23 mouse cellular contexts compared by ENCODE assay signal in the genomic region with DNA sequence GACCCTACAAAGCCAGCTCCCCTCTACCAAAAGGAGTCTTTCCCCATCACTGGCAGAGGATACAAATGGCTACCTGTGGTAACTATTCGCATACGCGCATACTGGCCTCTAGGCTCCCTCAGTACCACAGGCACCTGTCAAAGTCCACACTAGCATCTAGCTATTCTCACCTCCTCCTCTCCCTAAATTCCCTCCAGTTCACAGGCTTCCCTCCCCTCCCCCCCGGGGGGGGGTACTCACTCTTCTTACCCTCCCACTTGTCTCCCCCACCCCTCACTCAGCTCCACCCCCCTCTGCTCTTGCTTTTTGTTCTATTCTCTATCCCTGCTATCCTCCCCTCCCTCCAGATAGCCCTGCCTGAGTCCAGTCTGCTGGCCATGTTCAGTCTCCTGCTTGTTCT. TPM values are rescaled to one million over a fixed set of nuclear protein-coding genes. Genes with fewer than 3 reads are reported as not detected.
DNase-seq lines count a peak whose midpoint lies in the region; ATAC-seq and TF ChIP-seq lines count a peak whose summit lies in the region.
"Had no signal": no experiment of that assay in that cellular context is flagged by ENCODE, and none has a peak within 500 bp of the region (broad histone marks: within the 10 kb centered on the region; RNA-seq: fewer than 3 reads in every experiment).

No protein-coding gene starts in this region.

- no peaks in the 10 kb centered on the region for H3K4me1 ChIP-seq in forebrain, embryonic 11.5 days (replicated peaks; ENCODE audit: control insufficient read depth, insufficient read depth, low read length)
- H3K4me1 ChIP-seq in forebrain, postnatal 0 days (ENCODE audit: insufficient read depth): no peaks in the 10 kb centered on the region
- H3K4me1 ChIP-seq in liver, embryonic 15.5 days (replicated peaks): peaks cover 43% of the 10 kb centered on the region
- H3K4me1 ChIP-seq in liver, embryonic 11.5 days (replicated peaks; ENCODE audit: control insufficient read depth, insufficient read depth, low read length): peaks cover 16% of the 10 kb centered on the region
- H3K4me1 ChIP-seq in midbrain, embryonic 11.5 days (ENCODE audit: control insufficient read depth, insufficient read depth, low read length): no peaks in the 10 kb centered on the region; the same call in 1 of the 2 replicates
- H3K4me1 ChIP-seq in midbrain, embryonic 15.5 days: no peaks in the 10 kb centered on the region
- H3K4me1 ChIP-seq: hindbrain, embryonic 12.5 days; hindbrain, embryonic 15.5 days had no signal

- TF ChIP-seq CTCF in forebrain, postnatal 0 days (IDR thresholded peaks at IDR 0.05; ENCODE audit: low read depth): no peak

- H3K9ac ChIP-seq in forebrain, embryonic 11.5 days (ENCODE audit: low read length): peak overlapping the region; percentile 12; the same call in 1 of the 2 replicates
- H3K9ac ChIP-seq in forebrain, postnatal 0 days: no peak overlapping the region
- H3K9ac ChIP-seq in liver, embryonic 15.5 days: no peak overlapping the region
- H3K9ac ChIP-seq in liver, embryonic 11.5 days (ENCODE audit: low read depth, low read length): no peak overlapping the region
- no peak overlapping the region for H3K9ac ChIP-seq in midbrain, embryonic 11.5 days (ENCODE audit: low read length)
- no peak overlapping the region for H3K9ac ChIP-seq in midbrain, embryonic 15.5 days
- H3K9ac ChIP-seq: forebrain, embryonic 12.5 days; hindbrain, embryonic 12.5 days; hindbrain, embryonic 15.5 days had no signal

- H3K27ac ChIP-seq in forebrain, embryonic 11.5 days (ENCODE audit: low read depth, low read length): no peak overlapping the region
- H3K27ac ChIP-seq in forebrain, postnatal 0 days (ENCODE audit: low read depth, low read length): no peak overlapping the region
- 0 out of 2 replicates have a peak overlapping the region, but pooled peaks have one; percentile 38 for H3K27ac ChIP-seq in liver, embryonic 15.5 days (replicated peaks)
- no peak overlapping the region for H3K27ac ChIP-seq in liver, embryonic 11.5 days (ENCODE audit: low read depth, low read length)
- H3K27ac ChIP-seq in midbrain, embryonic 11.5 days (ENCODE audit: low read depth, low read length): no peak overlapping the region
- H3K27ac ChIP-seq in midbrain, embryonic 15.5 days: no peak overlapping the region
- H3K27ac ChIP-seq: forebrain, embryonic 12.5 days; gastrocnemius, adult 2 months; hindbrain, embryonic 12.5 days; hindbrain, embryonic 15.5 days had no signal

- no peaks in the 10 kb centered on the region for H3K9me3 ChIP-seq in forebrain, embryonic 11.5 days (ENCODE audit: control insufficient read depth, low read length)
- no peaks in the 10 kb centered on the region for H3K9me3 ChIP-seq in forebrain, postnatal 0 days (ENCODE audit: low read length)
- H3K9me3 ChIP-seq in liver, embryonic 15.5 days (replicated peaks): no peaks in the 10 kb centered on the region
- H3K9me3 ChIP-seq in liver, embryonic 11.5 days (ENCODE audit: control insufficient read depth, low read length): no peaks in the 10 kb centered on the region
- no peaks in the 10 kb centered on the region for H3K9me3 ChIP-seq in midbrain, embryonic 11.5 days (ENCODE audit: control insufficient read depth, low read length)
- H3K9me3 ChIP-seq in midbrain, embryonic 15.5 days: no peaks in the 10 kb centered on the region
- H3K9me3 ChIP-seq: forebrain, embryonic 12.5 days; hindbrain, embryonic 12.5 days; hindbrain, embryonic 15.5 days had no signal

- no peak overlapping the region for H3K4me3 ChIP-seq in forebrain, embryonic 11.5 days (ENCODE audit: low read depth, low read length)
- no peak overlapping the region for H3K4me3 ChIP-seq in forebrain, postnatal 0 days (ENCODE audit: low read depth, low read length)
- no peak overlapping the region for H3K4me3 ChIP-seq in liver, embryonic 15.5 days (replicated peaks)
- no peak overlapping the region for H3K4me3 ChIP-seq in liver, embryonic 11.5 days (ENCODE audit: low read depth, low read length)
- H3K4me3 ChIP-seq in midbrain, embryonic 11.5 days (ENCODE audit: low read depth, low read length): no peak overlapping the region
- H3K4me3 ChIP-seq in midbrain, embryonic 15.5 days: no peak overlapping the region
- H3K4me3 ChIP-seq: forebrain, embryonic 12.5 days; gastrocnemius, adult 2 months; hindbrain, embryonic 12.5 days; hindbrain, embryonic 15.5 days had no signal

- no peak for DNase-seq in forebrain, embryonic 11.5 days (ENCODE audit: low spot score)
- DNase-seq in forebrain, postnatal 0 days: no peak
- DNase-seq in liver, embryonic 11.5 days (ENCODE audit: low spot score): no peak
- peak; percentile 53 for DNase-seq in midbrain, embryonic 11.5 days (ENCODE audit: low spot score, missing footprints)
- no peak for DNase-seq in cerebellum, adult 18-20 months
- DNase-seq: adrenal gland, adult 8-10 months; adrenal gland, postnatal 25 days; B cell, adult 2 months; cerebellum, adult 11-12 months; cerebellum, adult 9-10 months; cerebellum, postnatal 14 days; gastrocnemius, adult 2 months; gastrocnemius, postnatal 14 days; heart, adult 11 months had no signal

- ATAC-seq in forebrain, embryonic 11.5 days (replicated peaks; ENCODE audit: low FRiP score): no peak
- ATAC-seq in forebrain, postnatal 0 days: no peak
- no peak for ATAC-seq in liver, embryonic 15.5 days (ENCODE audit: insufficient read depth)
- no peak for ATAC-seq in liver, embryonic 11.5 days (replicated peaks; ENCODE audit: low FRiP score)
- no peak for ATAC-seq in midbrain, embryonic 11.5 days (ENCODE audit: low FRiP score)
- no peak for ATAC-seq in midbrain, embryonic 15.5 days (replicated peaks)
- ATAC-seq: activated CD4-positive, CD25-positive, alpha-beta regulatory T cell, adult 4 months; forebrain, embryonic 16.5 days had no signal

- no peak overlapping the region for H3K4me2 ChIP-seq in forebrain, embryonic 11.5 days (ENCODE audit: low read depth, low read length, severe bottlenecking)
- no peak overlapping the region for H3K4me2 ChIP-seq in forebrain, postnatal 0 days (ENCODE audit: low read depth)
- no peak overlapping the region for H3K4me2 ChIP-seq in liver, embryonic 15.5 days
- H3K4me2 ChIP-seq in liver, embryonic 11.5 days: no peak overlapping the region
- H3K4me2 ChIP-seq in midbrain, embryonic 11.5 days: no peak overlapping the region
- H3K4me2 ChIP-seq in midbrain, embryonic 15.5 days: no peak overlapping the region
- H3K4me2 ChIP-seq: forebrain, embryonic 12.5 days; heart, embryonic 11.5 days; hindbrain, embryonic 12.5 days; hindbrain, embryonic 15.5 days had no signal

- 79% methylated on average over 4 of the region's 4 CpGs for WGBS in forebrain, embryonic 11.5 days
- 81% methylated on average over 4 of the region's 4 CpGs for WGBS in forebrain, postnatal 0 days
- WGBS in liver, embryonic 15.5 days (ENCODE audit: insufficient replicate concordance): 70% methylated on average over 4 of the region's 4 CpGs
- 82% methylated on average over 4 of the region's 4 CpGs for WGBS in liver, embryonic 11.5 days
- WGBS in midbrain, embryonic 11.5 days: 68% methylated on average over 4 of the region's 4 CpGs
- WGBS in midbrain, embryonic 15.5 days: 79% methylated on average over 4 of the region's 4 CpGs

- no peaks in the 10 kb centered on the region for H3K27me3 ChIP-seq in forebrain, embryonic 11.5 days (ENCODE audit: control insufficient read depth, insufficient read depth, low read length)
- no peaks in the 10 kb centered on the region for H3K27me3 ChIP-seq in forebrain, postnatal 0 days (ENCODE audit: insufficient read depth, low read length)
- no peaks in the 10 kb centered on the region for H3K27me3 ChIP-seq in liver, embryonic 15.5 days
- no peaks in the 10 kb centered on the region for H3K27me3 ChIP-seq in liver, embryonic 11.5 days (replicated peaks; ENCODE audit: control insufficient read depth, insufficient read depth, low read length)
- no peaks in the 10 kb centered on the region for H3K27me3 ChIP-seq in midbrain, embryonic 11.5 days (ENCODE audit: control insufficient read depth, insufficient read depth, low read length)
- no peaks in the 10 kb centered on the region for H3K27me3 ChIP-seq in midbrain, embryonic 15.5 days (replicated peaks)
- H3K27me3 ChIP-seq: CH12.LX; forebrain, embryonic 12.5 days; hindbrain, embryonic 12.5 days; hindbrain, embryonic 15.5 days had no signal

- H3K36me3 ChIP-seq in forebrain, embryonic 11.5 days (ENCODE audit: control insufficient read depth, insufficient read depth, low read length): no peaks in the 10 kb centered on the region
- H3K36me3 ChIP-seq in forebrain, postnatal 0 days (ENCODE audit: insufficient read depth): no peaks in the 10 kb centered on the region
- H3K36me3 ChIP-seq in liver, embryonic 15.5 days (replicated peaks): no peaks in the 10 kb centered on the region; the same call in 1 of the 2 replicates
- no peaks in the 10 kb centered on the region; the same call in 1 of the 2 replicates for H3K36me3 ChIP-seq in liver, embryonic 11.5 days (ENCODE audit: control insufficient read depth, insufficient read depth, low read length)
- no peaks in the 10 kb centered on the region for H3K36me3 ChIP-seq in midbrain, embryonic 11.5 days (ENCODE audit: control insufficient read depth, insufficient read depth, low read length)
- H3K36me3 ChIP-seq in midbrain, embryonic 15.5 days (replicated peaks): no peaks in the 10 kb centered on the region
- H3K36me3 ChIP-seq: forebrain, embryonic 12.5 days; hindbrain, embryonic 12.5 days; hindbrain, embryonic 15.5 days had no signal

RNA-seq across cellular contexts. Expression of a gene that starts 20.0 kb away (rescaled TPM):
- polyA plus RNA-seq in forebrain, embryonic 11.5 days (2014; fragmentation: Nextera tagmentation; extraction: Ambion mirVana): 56.7 and 58.3 TPM in 2 replicates
- total RNA-seq in forebrain, postnatal 0 days (2014; rRNA removed): 52.9 and 76.9 TPM in 2 replicates
- 51.6 and 59.4 TPM in 2 replicates for polyA plus RNA-seq in forebrain, postnatal 0 days (2015; fragmentation: Nextera tagmentation; extraction: Ambion mirVana)
- 16.0 and 17.2 TPM in 2 replicates for polyA plus RNA-seq in liver, embryonic 15.5 days (2015; fragmentation: Nextera tagmentation; extraction: Ambion mirVana)
- polyA plus RNA-seq in liver, embryonic 11.5 days (2014; fragmentation: Nextera tagmentation; extraction: Ambion mirVana): 42.3 and 46.7 TPM in 2 replicates
- polyA plus RNA-seq in midbrain, embryonic 11.5 days (2014; fragmentation: Nextera tagmentation; extraction: Ambion mirVana): 44.2 and 45.9 TPM in 2 replicates
- polyA plus RNA-seq in midbrain, embryonic 15.5 days (2015; fragmentation: Nextera tagmentation; extraction: Ambion mirVana): 52.8 and 54.8 TPM in 2 replicates

RNA-seq across cellular contexts. Expression of a gene that starts 37.0 kb away (rescaled TPM):
- 4.5 and 5.0 TPM in 2 replicates for polyA plus RNA-seq in forebrain, embryonic 11.5 days (2014; fragmentation: Nextera tagmentation; extraction: Ambion mirVana)
- 2.2 and 3.4 TPM in 2 replicates for total RNA-seq in forebrain, postnatal 0 days (2014; rRNA removed)
- 2.8 and 3.2 TPM in 2 replicates for polyA plus RNA-seq in forebrain, postnatal 0 days (2015; fragmentation: Nextera tagmentation; extraction: Ambion mirVana)
- polyA plus RNA-seq in liver, embryonic 15.5 days (2015; fragmentation: Nextera tagmentation; extraction: Ambion mirVana): 9.9 and 10.5 TPM in 2 replicates
- 8.3 and 10.0 TPM in 2 replicates for polyA plus RNA-seq in liver, embryonic 11.5 days (2014; fragmentation: Nextera tagmentation; extraction: Ambion mirVana)
- polyA plus RNA-seq in midbrain, embryonic 11.5 days (2014; fragmentation: Nextera tagmentation; extraction: Ambion mirVana): 4.3 and 4.7 TPM in 2 replicates
- polyA plus RNA-seq in midbrain, embryonic 15.5 days (2015; fragmentation: Nextera tagmentation; extraction: Ambion mirVana): 4.7 and 4.9 TPM in 2 replicates

RNA-seq across cellular contexts. Expression of a gene that starts 46.1 kb away (rescaled TPM):
- 220 and 221 TPM in 2 replicates for polyA plus RNA-seq in forebrain, embryonic 11.5 days (2014; fragmentation: Nextera tagmentation; extraction: Ambion mirVana)
- 151 and 217 TPM in 2 replicates for total RNA-seq in forebrain, postnatal 0 days (2014; rRNA removed)
- polyA plus RNA-seq in forebrain, postnatal 0 days (2015; fragmentation: Nextera tagmentation; extraction: Ambion mirVana): 277 and 336 TPM in 2 replicates
- 128 and 168 TPM in 2 replicates for polyA plus RNA-seq in liver, embryonic 15.5 days (2015; fragmentation: Nextera tagmentation; extraction: Ambion mirVana)
- 309 and 329 TPM in 2 replicates for polyA plus RNA-seq in liver, embryonic 11.5 days (2014; fragmentation: Nextera tagmentation; extraction: Ambion mirVana)
- polyA plus RNA-seq in midbrain, embryonic 11.5 days (2014; fragmentation: Nextera tagmentation; extraction: Ambion mirVana): 238 and 253 TPM in 2 replicates
- 234 and 252 TPM in 2 replicates for polyA plus RNA-seq in midbrain, embryonic 15.5 days (2015; fragmentation: Nextera tagmentation; extraction: Ambion mirVana)

RNA-seq across cellular contexts. Expression of a gene that starts 50.8 kb away (rescaled TPM):
- 70.7 and 71.6 TPM in 2 replicates for polyA plus RNA-seq in forebrain, embryonic 11.5 days (2014; fragmentation: Nextera tagmentation; extraction: Ambion mirVana)
- total RNA-seq in forebrain, postnatal 0 days (2014; rRNA removed): 29.0 and 40.7 TPM in 2 replicates
- 32.5 and 39.1 TPM in 2 replicates for polyA plus RNA-seq in forebrain, postnatal 0 days (2015; fragmentation: Nextera tagmentation; extraction: Ambion mirVana)
- polyA plus RNA-seq in liver, embryonic 15.5 days (2015; fragmentation: Nextera tagmentation; extraction: Ambion mirVana): 22.6 and 24.7 TPM in 2 replicates
- polyA plus RNA-seq in liver, embryonic 11.5 days (2014; fragmentation: Nextera tagmentation; extraction: Ambion mirVana): 56.6 and 57.6 TPM in 2 replicates
- 57.4 and 57.5 TPM in 2 replicates for polyA plus RNA-seq in midbrain, embryonic 11.5 days (2014; fragmentation: Nextera tagmentation; extraction: Ambion mirVana)
- 45.4 and 51.0 TPM in 2 replicates for polyA plus RNA-seq in midbrain, embryonic 15.5 days (2015; fragmentation: Nextera tagmentation; extraction: Ambion mirVana)
